Mouse (Mus musculus): ENCODE measurements around the gene Synpr.

DNA sequence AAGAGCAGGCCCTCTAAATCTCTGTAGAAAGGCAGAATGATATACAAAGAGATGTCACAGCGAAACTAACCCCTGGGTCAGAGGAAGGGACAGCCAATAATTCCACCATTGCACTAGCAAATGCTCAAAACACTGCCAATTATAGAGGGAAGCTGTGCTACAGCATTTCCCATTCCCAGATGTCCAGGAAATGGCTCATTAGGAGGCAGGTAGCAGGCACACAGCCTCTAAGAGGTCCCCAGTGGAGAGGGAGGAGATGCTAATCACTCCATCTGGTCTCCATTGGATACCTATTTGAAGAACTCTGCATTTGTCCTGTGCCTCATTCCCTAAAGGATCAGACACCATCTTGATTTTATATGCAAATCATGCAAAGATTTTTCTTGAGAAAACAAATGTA, 366.5 kb downstream of the Synpr start:
- TF ChIP-seq CTCF (IDR thresholded peaks at IDR 0.05; ENCODE audit: control insufficient read depth, insufficient read depth, low read length) (no peak), POLR2A (IDR thresholded peaks at IDR 0.05; ENCODE audit: borderline replicate concordance, control insufficient read depth, low read depth, low read length) (no peak)

Data from bone marrow, adult 2 months (tissue).